Mouse (Mus musculus): Measurements from ENCODE around the gene Fcgr4.

GRCm38 (mm10) chr1:171017468-171018158 lies 1.1 kb upstream of the Fcgr4 start:
- TF ChIP-seq CTCF (IDR thresholded peaks at IDR 0.05; ENCODE audit: extremely low read depth, insufficient read depth, insufficient read length, insufficient replicate concordance), result no peak
- no peak for TF ChIP-seq POLR2A (IDR thresholded peaks at IDR 0.05; ENCODE audit: low read depth, low read length)

All from spleen, adult 2 months (tissue).